Mouse (Mus musculus) lung, embryonic 14.5 days (tissue): Measurements from ENCODE around the gene Sema3d. TPM values are rescaled to one million over a fixed set of nuclear protein-coding genes. Genes with fewer than 3 reads are reported as not detected.
A peak's percentile ranks its signal among the peaks of the same experiment; 100 is the strongest.

Experiments
- ATAC-seq: fragments of 200-750 bp; cut with Nextera tagmentation; 2 replicates; pipeline ENCODE4 v1.8.0; 2017; ENCODE audit warnings: mild to moderate bottlenecking, moderate TSS enrichment, moderate library complexity; ENCODE audit not compliant: insufficient read depth
- DNase-seq: peaks from one replicate; pipeline ENCODE4 v3.0.0-alpha.2; 2015
- H3K27ac ChIP-seq: fragments of 300-500 bp; sonication (generic); 2 replicates; pipeline ENCODE4 v1.5.1; 2014; ENCODE audit warnings: low read depth, mild to moderate bottlenecking, moderate library complexity
- H3K27me3 ChIP-seq: fragments of 300-500 bp; sonication (generic); 2 replicates; pipeline ENCODE4 v1.6.1; 2014; ENCODE audit warnings: low read length, control low read depth; ENCODE audit not compliant: insufficient read depth
- H3K36me3 ChIP-seq: fragments of 300-500 bp; sonication (generic); 2 replicates; pipeline ENCODE4 v1.6.1; 2014; ENCODE audit warnings: control low read depth; ENCODE audit not compliant: insufficient read depth
- H3K4me1 ChIP-seq: fragments of 300-500 bp; sonication (generic); 2 replicates; pipeline ENCODE4 v1.6.1; 2014; ENCODE audit warnings: antibody characterized with exemption, control low read depth; ENCODE audit not compliant: insufficient read depth
- H3K4me2 ChIP-seq: fragments of 300-500 bp; sonication (generic); 2 replicates; pipeline ENCODE4 v1.6.1; 2014; ENCODE audit warnings: mild to moderate bottlenecking
- H3K4me3 ChIP-seq: fragments of 300-500 bp; sonication (generic); 2 replicates; pipeline ENCODE4 v1.5.1; 2014; ENCODE audit warnings: low read depth, low read length
- H3K9ac ChIP-seq: fragments of 300-500 bp; sonication (generic); 2 replicates; pipeline ENCODE4 v1.6.1; 2014
- H3K9me3 ChIP-seq: fragments of 300-500 bp; sonication (generic); 2 replicates; pipeline ENCODE4 v1.6.1; 2016; ENCODE audit warnings: low read depth, low read length, control low read depth
- CTCF ChIP-seq: IDR thresholded peaks from 2 replicates; pipeline ENCODE4 v1.5.1; 2016; ENCODE audit warnings: antibody characterized with exemption, low read depth
- WGBS: fragments of 180-500 bp; shearing (Covaris S2); extraction: QIAGEN DNeasy Blood & Tissue Kit; methylation state at CpG from one replicate; pipeline ENCODE4 v1.1.7; 2014; 5-methylcytosine and 5-hydroxymethylcytosine counted together
- polyA plus RNA-seq: library from polyadenylated mRNA; unstranded; fragments of >200 nt; fragmentation: Nextera tagmentation; extraction: Ambion mirVana; gene quantifications from 2 replicates; pipeline ENCODE4 v1.2.1, GENCODE M21; 2014

Gene Sema3d
- polyA plus RNA-seq, 1 experiment from 2014 or later: 12.4 TPM

GRCm38 (mm10) chr5:12584886-12585285 is 201.7 kb downstream of the Sema3d start:
- Histone ChIP-seq H3K9ac (no peak overlapping the region), H3K4me3 (no peak overlapping the region), H3K9me3 (no peaks in the 10 kb centered on the region), H3K27ac (no peak overlapping the region), H3K4me1 (no peaks in the 10 kb centered on the region), H3K4me2 (no peak overlapping the region), H3K27me3 (no peaks in the 10 kb centered on the region), H3K36me3 (no peaks in the 10 kb centered on the region)
- TF ChIP-seq CTCF: no peak
- 86% methylated on average over 9 of the region's 9 CpGs for WGBS
- ATAC-seq (no peak), DNase-seq (no peak)

GRCm38 (mm10) chr5:12634227-12634980 is 251.2 kb downstream of the Sema3d start:
- Histone ChIP-seq H3K9me3 (no peaks in the 10 kb centered on the region), H3K4me2 (no peak overlapping the region), H3K27me3 (no peaks in the 10 kb centered on the region), H3K4me3 (no peak overlapping the region), H3K4me1 (no peaks in the 10 kb centered on the region), H3K36me3 (no peaks in the 10 kb centered on the region), H3K27ac (no peak overlapping the region), H3K9ac (no peak overlapping the region)
- 40% methylated on average over 8 of the region's 8 CpGs for WGBS
- DNase-seq (peak; percentile 21), ATAC-seq (no peak)
- TF ChIP-seq CTCF: no peak

- Histone ChIP-seq H3K27ac (no peak overlapping the region), H3K36me3 (no peaks in the 10 kb centered on the region), H3K4me2 (no peak overlapping the region), H3K4me3 (no peak overlapping the region), H3K9ac (no peak overlapping the region), H3K4me1 (no peaks in the 10 kb centered on the region), H3K9me3 (no peaks in the 10 kb centered on the region), H3K27me3 (no peaks in the 10 kb centered on the region)
- TF ChIP-seq CTCF: no peak
- ATAC-seq: no peak
- no peak for DNase-seq
- 82% methylated on average over 7 of the region's 7 CpGs for WGBS
These were observed 254.7 kb downstream of the Sema3d start for GRCm38 (mm10) chr5:12637763-12638468.
